Mouse (Mus musculus) MEL (cell line): ENCODE data around the gene Clca3a1. TPM values are rescaled to one million over a fixed set of nuclear protein-coding genes. Genes with fewer than 3 reads are reported as not detected.
"Not testable (repeated sequence)": the region's sequence is repeated elsewhere in the genome, so short reads cannot be mapped to it uniquely, and the experiment has no call there.

ENCODE experiments used
- DNase-seq: peaks from one replicate; pipeline ENCODE4 v3.0.0; 2011; ENCODE audit warnings: low read depth, low spot score
- H3K27ac ChIP-seq: 2 replicates; pipeline ENCODE4 v1.5.1; 2012; ENCODE audit warnings: low read depth, mild to moderate bottlenecking, control low read depth, low read length, moderate library complexity; ENCODE audit not compliant: control insufficient read depth
- H3K27me3 ChIP-seq, 2 experiments: fragments of 150-350 bp in 1 of 2; sonication (generic) in 1 of 2; 2 replicates each; pipeline ENCODE4 v1.6.1; 2012; ENCODE audit warnings: low read length in 2 of 2, mild to moderate bottlenecking in 2 of 2, improper control_type of control experiment in 1 of 2, moderate library complexity in 1 of 2; ENCODE audit not compliant: insufficient read depth in 2 of 2, control insufficient read depth in 1 of 2
- H3K36me3 ChIP-seq, 2 experiments: 2 replicates each; pipeline ENCODE4 v1.6.1; 2012 to 2014; ENCODE audit warnings: low read length in 2 of 2, improper control_type of control experiment in 1 of 2, inconsistent platforms in 1 of 2, mild to moderate bottlenecking in 1 of 2; ENCODE audit not compliant: insufficient read depth in 2 of 2, control insufficient read depth in 1 of 2
- H3K4me1 ChIP-seq, 2 experiments: fragments of 150-350 bp in 1 of 2; sonication (generic) in 1 of 2; 2 replicates each; pipeline ENCODE4 v1.6.1; 2012; ENCODE audit warnings: low read length in 2 of 2, improper control_type of control experiment in 1 of 2, mild to moderate bottlenecking in 1 of 2; ENCODE audit not compliant: insufficient read depth in 2 of 2, control insufficient read depth in 1 of 2
- H3K4me3 ChIP-seq, 2 experiments: fragments of 150-350 bp in 1 of 2; sonication (generic) in 1 of 2; 2 replicates each; pipeline ENCODE4 v1.5.1; 2012; ENCODE audit warnings: low read depth in 2 of 2, low read length in 2 of 2, mild to moderate bottlenecking in 2 of 2, moderate library complexity in 2 of 2, control low read depth in 1 of 2, improper control_type of control experiment in 1 of 2; ENCODE audit not compliant: control insufficient read depth in 1 of 2, insufficient read depth in 1 of 2
- H3K79me2 ChIP-seq: 2 replicates; pipeline ENCODE4 v1.6.1; 2012; ENCODE audit warnings: mild to moderate bottlenecking, low read length, moderate library complexity; ENCODE audit not compliant: control insufficient read depth, poor library complexity, insufficient read depth
- H3K9ac ChIP-seq: 2 replicates; pipeline ENCODE4 v1.6.1; 2012; ENCODE audit warnings: low read depth, mild to moderate bottlenecking, control low read depth, low read length, moderate library complexity; ENCODE audit not compliant: control insufficient read depth, poor library complexity, severe bottlenecking
- H3K9me3 ChIP-seq: fragments of 150-350 bp; sonication (generic); replicated peaks from 2 replicates; pipeline ENCODE4 v1.6.1; 2012; ENCODE audit warnings: mild to moderate bottlenecking, low read length, improper control_type of control experiment, moderate library complexity; ENCODE audit not compliant: insufficient read depth
- E2F4 ChIP-seq: IDR thresholded peaks from 2 replicates; pipeline ENCODE4 v1.6.1; 2011; ENCODE audit warnings: low read depth, low read length, improper control_type of control experiment, borderline replicate concordance
- ETS1 ChIP-seq: IDR thresholded peaks from 2 replicates; pipeline ENCODE4 v1.6.1; 2012; ENCODE audit warnings: low read depth, mild to moderate bottlenecking, inconsistent platforms, low read length, improper control_type of control experiment, moderate library complexity
- MAX ChIP-seq: IDR thresholded peaks from 2 replicates; pipeline ENCODE4 v1.6.1; 2011; ENCODE audit warnings: low read length, improper control_type of control experiment
- MEF2A ChIP-seq: IDR thresholded peaks from 2 replicates; pipeline ENCODE4 v1.6.1; 2014; ENCODE audit warnings: low read depth, mild to moderate bottlenecking, inconsistent platforms, low read length, improper control_type of control experiment; ENCODE audit not compliant: poor library complexity, insufficient replicate concordance, severe bottlenecking; ENCODE audit errors: extremely low read depth
- RCOR1 ChIP-seq: IDR thresholded peaks from 2 replicates; pipeline ENCODE4 v1.6.1; 2012; ENCODE audit warnings: low read depth, mild to moderate bottlenecking, inconsistent platforms, low read length, improper control_type of control experiment
- SIN3A ChIP-seq: IDR thresholded peaks from 2 replicates; pipeline ENCODE4 v1.6.1; 2012; ENCODE audit warnings: low read length, improper control_type of control experiment, inconsistent platforms
- SMC3 ChIP-seq: IDR thresholded peaks from 2 replicates; pipeline ENCODE4 v1.6.1; 2011; ENCODE audit warnings: low read depth, low read length, improper control_type of control experiment
- USF1 ChIP-seq: IDR thresholded peaks from 2 replicates; pipeline ENCODE4 v1.6.1; 2014; ENCODE audit warnings: low read depth, mild to moderate bottlenecking, inconsistent platforms, low read length, improper control_type of control experiment, moderate library complexity
- USF2 ChIP-seq, 2 experiments: IDR thresholded peaks; 2 replicates each; pipeline ENCODE4 v1.6.1; 2011 to 2012; ENCODE audit warnings: improper control_type of control experiment in 2 of 2, low read length in 2 of 2, borderline replicate concordance in 1 of 2, inconsistent platforms in 1 of 2, low read depth in 1 of 2, mild to moderate bottlenecking in 1 of 2; ENCODE audit not compliant: insufficient read depth in 1 of 2
- polyA plus RNA-seq, 2 experiments: library from polyadenylated mRNA; stranded (reverse) in 1 of 2; unstranded in 1 of 2; fragments of >175 nt in 1 of 2; fragments of >200 nt in 1 of 2; gene quantifications; 2 replicates each; pipeline versions ENCODE4 v1.2.1 to v1.2.4; 2012; ENCODE audit warnings: low replicate concordance in 2 of 2, low read depth in 1 of 2; ENCODE audit not compliant: insufficient read length in 2 of 2, insufficient read depth in 1 of 2, missing spikeins in 1 of 2
- total RNA-seq: library from RNA; depleted of rRNA; stranded (reverse); fragments of 300-350 nt; gene quantifications from 2 replicates; pipeline ENCODE4 v1.2.3, GENCODE M21; 2012

Clca3a1 gene
- total and polyA plus RNA-seq, 3 experiments: 0.12 to 0.40 TPM; not detected in 1

GRCm38 (mm10) chr3:144765161-144765560 is 4.4 kb upstream of the Clca3a1 start:
- no peak for DNase-seq
- Histone ChIP-seq H3K36me3 (peaks cover 0 to 8% of the 10 kb centered on the region in 2 experiments; a peak in 2 of 4 replicates), H3K27ac (no peak overlapping the region), H3K4me3 (no peak overlapping the region), H3K9me3 (no peaks in the 10 kb centered on the region), H3K9ac (no peak overlapping the region), H3K27me3 (no peaks in the 10 kb centered on the region), H3K4me1 (peaks cover 2 to 12% of the 10 kb centered on the region in 2 experiments), H3K79me2 (no peaks in the 10 kb centered on the region)
- TF ChIP-seq E2F4: no peak
- no peak for TF ChIP-seq USF2 (IDR thresholded peaks at IDR 0.05; ENCODE audit: borderline replicate concordance in 1 of 2, insufficient read depth in 1 of 2, low read depth in 1 of 2, low read length in 2 of 2)

- Histone ChIP-seq H3K9me3 (no peaks in the 10 kb centered on the region), H3K36me3 (peaks cover 0 to 8% of the 10 kb centered on the region in 2 experiments; a peak in 2 of 4 replicates), H3K9ac (no peak overlapping the region), H3K4me1 (peaks cover 2 to 12% of the 10 kb centered on the region in 2 experiments), H3K27me3 (no peaks in the 10 kb centered on the region), H3K4me3 (peak overlapping the region; percentile 13 to 34), H3K79me2 (no peaks in the 10 kb centered on the region)
- peak; percentile 40 for DNase-seq
- TF ChIP-seq MAX (0 out of 2 replicates have a peak, but pooled peaks have one; percentile 7), SIN3A (no peak), RCOR1 (peak; percentile 36; the same call in 1 of the 2 replicates), USF1 (peak; percentile 67), SMC3 (no peak)
- TF ChIP-seq, all 39 proteins: peak for 3
- peak overlapping the region; percentile 53; the same call in 1 of the 2 replicates for H3K27ac ChIP-seq
Measured at GRCm38 (mm10) chr3:144761454-144761853, 677 bp upstream of the Clca3a1 start.

- DNase-seq: no peak
- TF ChIP-seq MEF2A (no peak), ETS1 (peak; percentile 54)
- TF ChIP-seq, all 39 proteins: peak for 1
- peaks cover 2 to 12% of the 10 kb centered on the region in 2 experiments for H3K4me1 ChIP-seq
- H3K27me3 ChIP-seq: no peaks in the 10 kb centered on the region
- no peak overlapping the region for H3K9ac ChIP-seq
- no peak overlapping the region for H3K4me3 ChIP-seq
- no peaks in the 10 kb centered on the region for H3K79me2 ChIP-seq
- H3K27ac ChIP-seq: no peak overlapping the region
- no peaks in the 10 kb centered on the region for H3K9me3 ChIP-seq
- peaks cover 0 to 8% of the 10 kb centered on the region in 2 experiments; a peak in 2 of 4 replicates for H3K36me3 ChIP-seq
Measured at GRCm38 (mm10) chr3:144759719-144760118, 1.1 kb downstream of the Clca3a1 start.

GRCm38 (mm10) chr3:144756103-144756502 is 4.7 kb downstream of the Clca3a1 start:
- H3K9ac ChIP-seq, H3K9me3 ChIP-seq, H3K4me1 ChIP-seq, H3K4me3 ChIP-seq, H3K27me3 ChIP-seq, DNase-seq, H3K36me3 ChIP-seq, H3K79me2 ChIP-seq, H3K27ac ChIP-seq: not testable (repeated sequence)
